ENCODE assay signal across 10 mouse cellular contexts in genomic region chr2:104750611-104751010, GRCm38 (mm10). TPM values are rescaled to one million over a fixed set of nuclear protein-coding genes. Genes with fewer than 3 reads are reported as not detected.
DNase-seq lines count a peak whose midpoint lies in the region; ATAC-seq lines count a peak whose summit lies in the region.
"Had no signal": no experiment of that assay in that cellular context is flagged by ENCODE, and none has a peak within 500 bp of the region (broad histone marks: within the 10 kb centered on the region; RNA-seq: fewer than 3 reads in every experiment).

No protein-coding gene starts in this region.

- H3K4me1 ChIP-seq in forebrain, embryonic 14.5 days (ENCODE audit: control insufficient read depth, insufficient read depth, low read length), result no peaks in the 10 kb centered on the region
- H3K4me1 ChIP-seq: heart, embryonic 12.5 days; liver, embryonic 15.5 days had no signal

- ATAC-seq in frontal cortex, adult (ENCODE audit: low TSS enrichment), result peak; percentile 67
- ATAC-seq in forebrain, embryonic 14.5 days, result 0 out of 2 replicates have a peak, but pooled peaks have one; percentile 46

- H3K4me2 ChIP-seq in forebrain, embryonic 14.5 days (ENCODE audit: low read length), result no peak overlapping the region
- H3K4me2 ChIP-seq: heart, embryonic 12.5 days; liver, embryonic 15.5 days had no signal

- no peaks in the 10 kb centered on the region for H3K9me3 ChIP-seq in forebrain, embryonic 14.5 days (replicated peaks; ENCODE audit: control insufficient read depth, low read length)
- H3K9me3 ChIP-seq: heart, embryonic 12.5 days; liver, embryonic 15.5 days had no signal

- WGBS in forebrain, embryonic 14.5 days, result 65% methylated on average over 3 of the region's 3 CpGs

- no peaks in the 10 kb centered on the region for H3K27me3 ChIP-seq in forebrain, embryonic 14.5 days (replicated peaks; ENCODE audit: control insufficient read depth, insufficient read depth, low read length)
- H3K27me3 ChIP-seq: heart, embryonic 12.5 days; liver, embryonic 15.5 days had no signal

- H3K36me3 ChIP-seq in forebrain, embryonic 14.5 days (ENCODE audit: control insufficient read depth, insufficient read depth, low read length), result peaks cover 4% of the 10 kb centered on the region; the same call in 1 of the 2 replicates
- H3K36me3 ChIP-seq: liver, embryonic 15.5 days had no signal

- DNase-seq in frontal cortex, postnatal 10 days (ENCODE audit: low spot score in 2 of 2), result no peak
- peak; percentile 29 for DNase-seq in thymus, postnatal 14 days
- DNase-seq in thymus, postnatal 0 days (ENCODE audit: low spot score), result no peak
- peak; percentile 50 for DNase-seq in forebrain, embryonic 14.5 days (ENCODE audit: low spot score)
- DNase-seq in retina, postnatal 1 day, result peak; percentile 51
- no peak for DNase-seq in frontal cortex, postnatal 36 days (ENCODE audit: low spot score in 2 of 2)
- DNase-seq in spleen, postnatal 14 days (ENCODE audit: low spot score in 2 of 2), result no peak

- no peak overlapping the region for H3K9ac ChIP-seq in forebrain, embryonic 14.5 days (ENCODE audit: low read length)
- H3K9ac ChIP-seq: heart, embryonic 12.5 days; liver, embryonic 15.5 days had no signal

- H3K27ac ChIP-seq in forebrain, embryonic 14.5 days (ENCODE audit: low read depth, low read length), result no peak overlapping the region
- H3K27ac ChIP-seq: liver, embryonic 15.5 days had no signal

- no peak overlapping the region for H3K4me3 ChIP-seq in forebrain, embryonic 14.5 days (ENCODE audit: low read depth, low read length)
- H3K4me3 ChIP-seq: heart, embryonic 12.5 days; liver, embryonic 15.5 days had no signal

RNA-seq across cellular contexts. Expression of gene Depdc7, which starts 7.9 kb away (rescaled TPM):
- polyA plus RNA-seq in thymus, postnatal 0 days (2015; fragmentation: Nextera tagmentation; extraction: Ambion mirVana), result 3.7 and 4.0 TPM in 2 replicates
- polyA plus RNA-seq in forebrain, embryonic 14.5 days (2014; fragmentation: Nextera tagmentation; extraction: Ambion mirVana), result 3.6 and 3.8 TPM in 2 replicates

RNA-seq across cellular contexts. Expression of gene Pin1rt1, which starts 34.4 kb away (rescaled TPM):
- not detected in 2 replicates for polyA plus RNA-seq in thymus, postnatal 0 days (2015; fragmentation: Nextera tagmentation; extraction: Ambion mirVana)
- polyA plus RNA-seq in forebrain, embryonic 14.5 days (2014; fragmentation: Nextera tagmentation; extraction: Ambion mirVana), result not detected in 2 replicates
- polyA plus RNA-seq: heart, embryonic 12.5 days; liver, embryonic 15.5 days had no signal

RNA-seq across cellular contexts. Expression of gene Tcp11l1, which starts 38.6 kb away (rescaled TPM):
- 12.6 and 16.4 TPM in 2 replicates for polyA plus RNA-seq in thymus, postnatal 0 days (2015; fragmentation: Nextera tagmentation; extraction: Ambion mirVana)
- polyA plus RNA-seq in forebrain, embryonic 14.5 days (2014; fragmentation: Nextera tagmentation; extraction: Ambion mirVana), result 43.8 and 52.7 TPM in 2 replicates

Comparison
In these comparisons a context has a peak if more than half of its experiments do, and no peak if none do; other contexts are left out.
1. DNase-seq: peak in thymus, postnatal 14 days (single experiment), forebrain, embryonic 14.5 days (single experiment) and retina, postnatal 1 day (single experiment); none in frontal cortex, postnatal 10 days (0 of 2), thymus, postnatal 0 days (single experiment), frontal cortex, postnatal 36 days (0 of 2) and spleen, postnatal 14 days (0 of 2).